Mouse (Mus musculus) ES-E14 (cell line): Measurements from ENCODE around the gene Chchd2.

Experiments used
- CHD2 ChIP-seq: IDR thresholded peaks from 2 replicates; pipeline ENCODE4 v1.6.1; 2014; ENCODE audit warnings: mild to moderate bottlenecking, low read depth, low read length, inconsistent platforms
- HCFC1 ChIP-seq: IDR thresholded peaks from 2 replicates; pipeline ENCODE4 v1.6.1; 2012; ENCODE audit warnings: low read length, inconsistent platforms, borderline replicate concordance; ENCODE audit not compliant: insufficient read depth
- MAFK ChIP-seq: IDR thresholded peaks from 2 replicates; pipeline ENCODE4 v1.6.1; 2014; ENCODE audit warnings: mild to moderate bottlenecking, low read depth, low read length, inconsistent platforms; ENCODE audit not compliant: insufficient read depth
- ZNF384 ChIP-seq: IDR thresholded peaks from 2 replicates; pipeline ENCODE4 v1.6.1; 2012; ENCODE audit warnings: low read depth, low read length, inconsistent platforms

DNA sequence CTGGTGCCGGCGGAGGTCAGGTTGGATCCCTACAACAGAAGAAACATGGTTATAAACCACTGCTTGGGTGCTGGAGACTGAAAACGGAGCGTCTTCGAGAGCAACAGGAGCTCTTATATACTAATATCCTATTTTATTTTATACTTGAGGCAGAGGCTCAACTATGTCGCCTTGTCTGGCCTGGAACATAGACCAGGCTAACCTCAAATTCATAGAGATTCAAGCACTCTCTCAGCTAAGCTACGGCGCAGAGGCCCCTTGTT is 39.8 kb downstream of the Chchd2 start:
- TF ChIP-seq HCFC1 (no peak), MAFK (no peak), ZNF384 (no peak), CHD2 (no peak)
